Mouse (Mus musculus): ENCODE results near the gene Smug1. TPM values are rescaled to one million over a fixed set of nuclear protein-coding genes. Genes with fewer than 3 reads are reported as not detected.

The Smug1 gene
- total RNA-seq (2021): 10 to 100 TPM; 12.2 to 14.1 TPM

GRCm38 (mm10) chr15:103167042-103167615 is at the start of gene Smug1:
Gene Smug1 (minus strand): TSS chr15:103167092.
- DNase-seq (ENCODE audit: low spot score): no peak
- intact Hi-C loops (cut with DNase I): no loop called here

GRCm38 (mm10) chr15:103216052-103216451 is 49.2 kb upstream of the Smug1 start:
- no peak for DNase-seq (ENCODE audit: low spot score)
- intact Hi-C loops (cut with DNase I): no loop called here

- intact Hi-C loops (cut with DNase I): loop anchor here (2.0 kb wide), 1 partner anchor 20 kb away; no protein-coding TSS in a partner anchor
- peak; percentile 81 for DNase-seq (ENCODE audit: low spot score)
Observed at GRCm38 (mm10) chr15:103214971-103215907, 48.3 kb upstream of the Smug1 start.

GRCm38 (mm10) chr15:103214149-103214548 is 47.3 kb upstream of the Smug1 start:
- intact Hi-C loops (cut with DNase I): loop anchor here (2.0 kb wide), 1 partner anchor 21 kb away; no protein-coding TSS in a partner anchor
- no peak for DNase-seq (ENCODE audit: low spot score)

GRCm38 (mm10) chr15:103205156-103205555 is 38.3 kb upstream of the Smug1 start:
- intact Hi-C loops (cut with DNase I): loop anchor here (5.0 kb wide), 1 partner anchor 42 kb away; no protein-coding TSS in a partner anchor

GRCm38 (mm10) chr15:103202088-103202793 is 35.3 kb upstream of the Smug1 start:
- DNase-seq (ENCODE audit: low spot score): peak; percentile 55
- intact Hi-C loops (cut with DNase I): loop anchor here (5.0 kb wide), 1 partner anchor 105 kb away; no protein-coding TSS in a partner anchor

More at GRCm38 (mm10) chr15:103205156-103205555, 38.3 kb upstream of the Smug1 start:
- DNase-seq (ENCODE audit: low spot score): no peak

- DNase-seq (ENCODE audit: low spot score): no peak
- intact Hi-C loops (cut with DNase I): no loop called here
Observed at GRCm38 (mm10) chr15:103197785-103198184, 30.9 kb upstream of the Smug1 start.

- intact Hi-C loops (cut with DNase I): no loop called here
Observed at GRCm38 (mm10) chr15:103196835-103197234, 29.9 kb upstream of the Smug1 start.

GRCm38 (mm10) chr15:103193606-103194005 is 26.7 kb upstream of the Smug1 start:
- intact Hi-C loops (cut with DNase I): no loop called here
- DNase-seq (ENCODE audit: low spot score): no peak

More at GRCm38 (mm10) chr15:103196835-103197234, 29.9 kb upstream of the Smug1 start:
- DNase-seq (ENCODE audit: low spot score): no peak

GRCm38 (mm10) chr15:103190531-103191462 is 23.9 kb upstream of the Smug1 start:
- DNase-seq (ENCODE audit: low spot score): no peak

GRCm38 (mm10) chr15:103190083-103190482 is 23.2 kb upstream of the Smug1 start:
- no peak for DNase-seq (ENCODE audit: low spot score)
- intact Hi-C loops (cut with DNase I): no loop called here

More at GRCm38 (mm10) chr15:103190531-103191462, 23.9 kb upstream of the Smug1 start:
- intact Hi-C loops (cut with DNase I): no loop called here

- intact Hi-C loops (cut with DNase I): no loop called here
- DNase-seq (ENCODE audit: low spot score): no peak
Observed at GRCm38 (mm10) chr15:103187803-103188202, 20.9 kb upstream of the Smug1 start.

- intact Hi-C loops (cut with DNase I): no loop called here
- no peak for DNase-seq (ENCODE audit: low spot score)
Observed at GRCm38 (mm10) chr15:103185462-103186198, 18.7 kb upstream of the Smug1 start.

GRCm38 (mm10) chr15:103183651-103184610 is 17.0 kb upstream of the Smug1 start:
- DNase-seq (ENCODE audit: low spot score): no peak
- intact Hi-C loops (cut with DNase I): loop anchor here (1.0 kb wide), 1 partner anchor 122 kb away; no protein-coding TSS in a partner anchor

GRCm38 (mm10) chr15:103183135-103183534 is 16.2 kb upstream of the Smug1 start:
- DNase-seq (ENCODE audit: low spot score): no peak
- intact Hi-C loops (cut with DNase I): loop anchor here (1.0 kb wide), 1 partner anchor 123 kb away; no protein-coding TSS in a partner anchor

- intact Hi-C loops (cut with DNase I): no loop called here
- peak; percentile 54 for DNase-seq (ENCODE audit: low spot score)
Observed at GRCm38 (mm10) chr15:103182166-103182790, 15.4 kb upstream of the Smug1 start.

GRCm38 (mm10) chr15:103180406-103180805 is 13.5 kb upstream of the Smug1 start:
- intact Hi-C loops (cut with DNase I): no loop called here
- DNase-seq (ENCODE audit: low spot score): no peak

All from heart, postnatal 25 days (tissue).